Mouse (Mus musculus): Measurements from ENCODE around the gene Vax2.

The Vax2 gene

DNA sequence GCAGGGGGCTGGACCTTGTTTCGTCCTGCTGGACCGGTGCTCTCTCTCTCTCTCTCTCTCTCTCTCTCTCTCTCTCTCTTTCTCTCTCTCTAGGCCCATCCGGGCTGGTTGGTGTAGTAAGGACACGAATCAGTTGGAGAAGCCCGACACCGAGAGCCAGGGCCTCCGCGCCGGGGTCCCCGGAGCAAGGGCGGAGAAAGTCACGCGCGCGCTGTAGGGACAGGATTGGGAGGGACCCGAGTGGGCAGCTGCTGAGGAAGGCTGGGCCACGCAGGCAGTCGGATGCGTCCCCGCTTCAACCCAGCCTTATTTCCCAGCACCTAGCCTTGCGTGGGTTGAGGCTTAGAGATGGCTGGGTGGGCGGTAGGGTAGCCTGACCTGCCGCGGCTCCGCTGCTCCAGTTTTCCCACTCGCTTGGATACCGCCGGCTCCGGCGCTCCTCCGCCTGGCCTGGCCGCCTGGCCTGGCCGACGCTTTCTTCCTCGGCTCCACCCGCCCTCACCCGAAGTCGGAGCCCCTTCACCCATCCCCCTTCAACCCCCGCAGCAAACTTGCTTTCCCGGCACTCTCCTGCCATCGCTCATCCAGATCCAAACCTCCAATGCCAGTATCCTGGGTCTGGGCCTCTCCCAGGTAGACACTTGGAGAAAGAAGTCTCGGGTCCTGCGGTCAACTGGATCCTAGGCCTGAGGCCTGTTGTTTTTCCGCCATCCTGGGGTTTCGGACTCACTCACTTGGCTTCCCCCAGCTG, 836 bp downstream of the Vax2 start:
- no peak for DNase-seq (ENCODE audit: low spot score in 2 of 2)

- no peak for DNase-seq (ENCODE audit: low spot score in 2 of 2)
Measured at GRCm38 (mm10) chr6:83713271-83714136, 2.4 kb downstream of the Vax2 start.

DNA sequence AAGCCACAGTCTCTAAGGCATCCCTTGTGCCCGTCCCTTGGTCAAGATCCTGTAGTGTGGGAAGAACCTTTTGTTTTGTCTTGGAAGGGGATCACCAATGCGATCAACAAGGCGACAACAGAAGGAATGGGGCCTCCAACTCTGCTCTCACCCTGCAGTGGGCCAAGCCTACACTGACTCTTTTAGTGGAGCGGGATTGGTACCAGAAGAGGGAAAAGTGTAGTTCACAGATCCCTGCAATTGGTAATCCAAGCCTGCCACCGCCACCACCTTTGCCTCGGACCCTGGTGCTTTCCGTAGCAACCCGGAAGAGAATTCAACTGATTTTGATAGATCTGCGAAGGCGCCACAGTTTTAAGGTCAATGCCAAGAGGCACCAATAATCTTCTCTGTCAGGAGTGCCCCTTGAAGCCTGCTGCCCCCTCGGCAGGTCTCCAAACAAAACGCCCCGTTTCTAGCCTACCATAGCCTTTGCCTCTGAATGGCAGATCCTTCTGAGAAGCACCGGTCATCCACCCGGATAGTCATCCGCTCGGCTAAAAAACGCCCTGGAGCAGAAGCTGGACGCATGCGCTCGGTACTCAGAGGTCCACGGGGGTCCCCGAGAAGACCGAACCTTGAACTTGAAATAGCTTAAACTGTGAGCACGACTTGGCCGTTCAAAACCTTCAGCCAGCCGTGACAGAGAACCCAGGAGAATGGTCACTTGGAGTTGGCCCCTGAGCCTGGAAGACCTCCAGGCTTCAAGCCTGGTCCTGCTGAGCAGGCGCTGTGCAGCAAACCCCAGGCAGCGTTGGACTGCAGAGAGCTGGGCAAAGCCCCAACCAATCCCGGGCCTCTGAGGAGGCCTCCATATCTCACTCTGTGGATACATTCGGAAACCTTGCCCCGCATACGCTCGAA, 3.4 kb downstream of the Vax2 start:
- no peak for DNase-seq (ENCODE audit: low spot score in 2 of 2)

DNA sequence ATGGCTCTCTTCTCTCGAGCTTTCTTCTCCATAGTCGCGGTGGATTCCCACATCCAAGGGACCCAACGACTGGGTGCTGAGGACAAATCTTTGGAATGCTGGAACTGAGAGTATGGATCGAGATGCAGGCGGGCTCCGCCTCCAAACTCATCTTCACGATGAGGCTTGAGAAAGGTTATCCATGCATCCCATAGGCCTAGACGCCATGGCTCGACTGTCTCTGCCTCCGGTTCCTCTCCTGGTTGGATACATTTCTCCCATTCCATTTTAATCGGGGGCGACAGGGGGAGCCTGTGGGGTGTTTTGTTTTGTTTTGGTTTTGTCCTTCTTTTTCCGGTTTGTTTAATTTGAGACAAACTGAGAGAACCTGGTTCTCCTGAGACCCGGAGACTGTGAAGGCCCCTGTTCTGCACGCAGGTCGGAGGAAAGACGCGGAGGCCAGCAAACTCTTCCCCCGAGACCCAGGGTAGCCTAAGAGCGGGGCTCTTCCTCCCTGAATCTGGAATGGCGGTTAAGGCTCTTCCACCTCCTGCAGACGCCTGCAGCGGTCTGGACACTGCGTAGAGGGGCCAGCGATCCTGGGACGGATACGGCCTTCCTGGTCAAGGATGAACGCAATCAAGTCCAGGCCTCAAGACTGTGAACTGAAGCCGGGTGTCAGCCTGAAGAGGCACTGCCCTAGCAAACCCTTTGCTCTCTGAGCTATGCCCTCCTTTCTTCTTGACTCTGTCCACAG, 4.6 kb downstream of the Vax2 start:
- no peak for DNase-seq (ENCODE audit: low spot score in 2 of 2)

DNA sequence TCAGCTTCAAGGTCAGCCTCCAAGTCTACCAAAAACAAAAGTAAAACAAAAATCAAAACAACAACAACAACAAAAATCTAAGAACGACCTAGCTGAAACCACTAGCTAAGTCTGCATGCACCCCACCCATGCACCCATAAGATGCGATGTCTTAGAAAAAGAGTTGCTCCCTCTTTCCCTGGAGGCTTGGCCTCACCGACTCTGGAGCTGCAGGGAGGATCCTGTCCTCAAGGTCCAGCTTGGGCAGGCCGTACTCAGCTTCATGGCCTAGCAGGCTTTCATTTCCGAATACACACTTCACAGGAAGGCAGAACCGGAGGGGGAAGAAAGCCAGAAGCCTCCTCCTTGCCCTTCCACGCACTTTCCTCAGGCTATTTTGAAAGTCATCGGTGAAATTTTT, 6.0 kb downstream of the Vax2 start:
- no peak for DNase-seq (ENCODE audit: low spot score in 2 of 2)

DNA sequence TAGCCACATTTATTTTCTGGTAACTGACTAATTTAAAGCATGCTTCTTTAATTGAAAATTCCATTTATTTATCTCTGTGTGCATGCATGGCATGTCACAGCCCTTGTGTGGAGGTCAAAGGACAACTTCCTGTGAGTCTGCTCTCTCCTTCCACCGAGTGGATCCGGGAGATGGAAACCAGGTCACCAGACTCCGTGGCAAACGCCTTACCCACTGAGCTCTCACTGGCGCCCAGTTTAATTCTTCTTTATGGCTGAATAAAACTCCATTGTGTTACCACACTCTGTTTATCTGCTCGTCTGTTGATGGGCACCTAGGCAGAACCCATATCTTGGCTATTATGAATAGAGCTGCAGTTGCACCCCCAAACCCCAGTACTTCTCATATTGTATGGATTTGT, 11.5 kb downstream of the Vax2 start:
- no peak for DNase-seq (ENCODE audit: low spot score in 2 of 2)

DNA sequence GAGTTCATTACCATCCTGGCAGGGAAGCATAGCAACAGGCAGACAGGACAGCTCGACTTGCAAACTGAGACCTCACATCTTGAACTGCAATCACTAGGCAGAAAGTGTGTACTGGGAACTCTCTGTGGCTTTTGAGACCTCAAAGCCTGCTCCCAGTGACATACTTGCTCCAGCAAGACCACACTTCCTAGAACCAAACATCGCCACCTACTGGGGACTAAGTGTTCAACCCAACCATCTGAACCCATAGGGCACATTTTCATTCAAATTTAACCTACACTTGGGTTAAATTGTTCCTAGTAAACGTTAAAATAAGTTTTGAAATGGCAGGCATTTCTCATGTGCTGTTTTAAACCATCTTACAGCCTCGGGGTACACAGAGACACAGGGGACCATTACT, 16.1 kb downstream of the Vax2 start:
- DNase-seq (ENCODE audit: low spot score in 2 of 2), result no peak

DNA sequence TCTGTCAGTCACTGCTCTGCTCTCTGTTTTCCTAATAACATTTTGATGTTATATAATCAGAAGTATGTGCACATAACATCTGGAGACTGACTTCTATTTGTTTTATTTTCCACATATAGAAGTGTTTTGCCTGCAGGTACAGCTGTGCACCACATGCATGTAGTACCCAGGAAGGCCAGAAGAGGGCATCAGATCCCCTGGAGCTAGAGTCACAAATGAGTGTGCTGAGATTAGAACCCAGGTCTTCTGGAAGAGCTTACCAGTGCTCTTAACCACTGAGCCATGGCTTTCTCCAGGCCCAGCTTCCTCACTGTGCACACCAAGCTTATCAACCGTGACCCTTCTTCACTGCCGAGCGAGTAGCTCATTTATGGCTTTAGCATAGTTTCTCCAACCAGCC, 17.4 kb downstream of the Vax2 start:
- no peak for DNase-seq (ENCODE audit: low spot score in 2 of 2)

DNA sequence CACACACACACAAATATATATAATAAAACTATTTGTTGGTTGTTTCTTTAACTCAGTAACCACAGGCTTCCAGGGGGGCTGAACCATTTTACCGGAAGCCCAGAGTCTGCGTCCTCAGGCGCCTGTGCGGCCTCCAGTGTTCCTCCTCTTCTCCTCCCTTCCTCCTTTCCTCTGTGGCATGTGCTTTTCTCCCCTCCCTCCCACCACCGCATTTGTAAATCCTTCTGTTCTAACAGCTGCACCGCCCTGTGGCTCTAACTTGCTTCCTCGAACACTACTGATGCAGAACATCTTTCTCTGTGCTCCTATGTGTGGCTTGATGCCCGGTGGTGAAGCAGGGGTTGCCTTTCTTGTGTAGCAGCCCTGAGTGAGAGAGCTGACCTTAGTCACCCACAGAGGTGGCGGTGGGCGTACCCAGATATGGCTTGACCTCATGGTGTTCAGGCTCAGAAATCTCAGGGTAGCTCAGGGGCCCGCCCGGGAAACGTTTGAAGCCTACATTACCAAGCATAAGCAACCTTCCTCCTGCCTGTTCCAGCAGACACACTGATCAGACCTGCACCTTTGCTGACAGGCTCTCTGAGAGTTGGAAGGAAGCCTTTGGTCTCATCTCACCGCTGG, 18.4 kb downstream of the Vax2 start:
- no peak for DNase-seq (ENCODE audit: low spot score in 2 of 2)

DNA sequence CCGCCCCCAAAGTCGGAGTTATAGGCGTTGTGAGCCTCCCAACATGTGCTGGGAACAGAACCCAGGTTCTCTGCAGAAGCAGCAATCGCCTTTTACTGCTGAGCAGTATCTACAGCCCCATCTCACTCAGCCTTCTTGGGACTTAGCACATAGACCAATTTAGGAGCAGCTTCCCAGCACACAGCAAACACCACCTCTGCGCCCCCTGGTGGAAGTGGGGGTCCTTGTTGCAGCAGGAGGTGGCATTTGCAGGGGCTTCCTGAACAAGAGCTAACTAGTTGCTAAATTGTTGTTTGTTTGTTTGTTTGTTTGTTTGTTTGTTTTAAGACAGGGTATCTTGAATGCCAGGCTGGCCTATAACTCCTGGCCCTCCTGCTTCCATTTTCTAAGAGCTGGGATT, 20.1 kb downstream of the Vax2 start:
- DNase-seq (ENCODE audit: low spot score in 2 of 2), result peak in 1 of 2 experiments; percentile 43

DNA sequence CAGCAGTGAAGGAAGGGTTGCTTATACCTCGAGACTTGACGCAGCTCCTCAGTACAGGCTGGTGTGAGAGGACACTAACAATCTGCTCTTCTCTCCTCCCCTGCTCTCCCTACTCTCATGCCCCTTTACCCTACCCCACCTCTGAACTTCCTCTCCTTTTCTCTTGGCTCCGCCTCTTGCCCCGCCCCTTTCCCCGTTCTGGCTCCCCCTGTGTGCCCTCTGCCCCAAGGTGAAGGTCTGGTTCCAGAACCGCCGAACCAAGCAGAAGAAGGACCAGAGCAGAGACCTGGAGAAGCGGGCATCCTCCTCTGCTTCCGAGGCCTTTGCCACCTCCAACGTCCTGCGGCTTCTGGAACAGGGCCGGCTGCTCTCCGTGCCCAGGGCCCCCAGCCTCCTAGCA, 26.2 kb downstream of the Vax2 start:
- no peak for DNase-seq (ENCODE audit: low spot score in 2 of 2)

- no peak for DNase-seq (ENCODE audit: low spot score in 2 of 2)
Measured at GRCm38 (mm10) chr6:83738596-83738995, 27.5 kb downstream of the Vax2 start.

- no peak for DNase-seq (ENCODE audit: low spot score in 2 of 2)
Measured at GRCm38 (mm10) chr6:83742761-83743160, 31.7 kb downstream of the Vax2 start, which contains the start of gene Atp6v1b1. Gene Atp6v1b1, plus strand, starts transcription at chr6:83742990.

DNA sequence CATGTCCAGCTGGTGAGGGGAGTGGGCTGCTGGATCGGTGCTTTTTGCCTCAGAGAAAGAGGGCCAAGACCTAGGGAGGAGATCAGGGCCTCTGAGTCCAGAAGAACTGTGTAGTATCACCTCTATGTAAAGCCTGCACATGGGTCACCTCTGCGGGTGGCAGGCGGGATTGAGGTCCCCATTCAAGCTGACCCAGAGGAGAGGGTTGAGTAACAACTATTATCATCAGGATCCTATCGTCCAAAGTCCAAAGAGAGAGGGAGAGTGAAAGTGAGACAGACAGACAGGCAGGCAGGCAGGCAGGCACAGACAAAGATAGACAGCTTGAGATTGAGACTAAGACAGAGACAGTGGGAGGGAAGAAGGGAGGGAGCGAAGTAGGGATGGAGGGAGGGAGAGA, 32.1 kb downstream of the Vax2 start:
- DNase-seq (ENCODE audit: low spot score in 2 of 2), result no peak

GRCm38 (mm10) chr6:83744126-83744525, 33.1 kb downstream of the Vax2 start:
- DNase-seq (ENCODE audit: low spot score in 2 of 2), result no peak

DNA sequence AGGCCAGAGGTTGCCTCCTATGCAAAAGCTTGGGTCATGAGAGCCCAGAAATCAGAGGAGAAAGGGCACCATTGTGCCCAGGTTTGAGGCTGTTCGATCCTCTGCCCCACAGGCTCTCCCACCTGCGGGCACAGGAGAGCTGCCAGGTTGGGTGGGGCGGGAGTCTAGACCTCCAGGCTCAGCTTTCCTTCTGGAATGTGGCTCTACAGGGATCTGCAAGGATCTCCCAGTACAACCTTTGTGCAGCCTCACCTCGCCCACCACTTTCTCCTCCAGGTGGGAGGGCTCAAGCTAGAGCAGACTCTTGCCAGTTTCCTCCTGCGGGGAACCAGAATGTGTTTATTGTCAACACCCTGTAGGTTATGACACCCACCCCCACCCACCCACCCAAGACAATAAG, 33.5 kb downstream of the Vax2 start:
- no peak for DNase-seq (ENCODE audit: low spot score in 2 of 2)

DNA sequence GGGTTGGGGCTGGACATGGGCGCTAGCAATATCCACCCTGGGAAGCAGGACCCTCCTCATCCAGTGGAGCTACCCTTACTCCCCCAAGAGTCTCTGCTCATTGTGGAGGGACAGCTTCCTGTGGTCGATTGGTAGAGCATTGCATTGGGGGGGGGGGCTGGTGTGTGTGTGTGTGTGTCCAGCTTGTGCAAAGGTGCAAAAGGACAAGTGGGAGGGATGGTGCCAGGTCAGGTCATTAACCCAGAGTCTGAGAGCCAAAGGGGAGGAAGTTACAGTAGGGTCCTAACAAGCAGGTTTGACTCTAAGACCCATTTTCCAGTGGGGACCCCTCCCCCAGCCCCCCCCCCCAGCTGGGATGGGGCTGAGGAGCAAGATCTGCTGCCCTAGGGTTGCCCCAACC, 34.4 kb downstream of the Vax2 start:
- no peak for DNase-seq (ENCODE audit: low spot score in 2 of 2)

DNA sequence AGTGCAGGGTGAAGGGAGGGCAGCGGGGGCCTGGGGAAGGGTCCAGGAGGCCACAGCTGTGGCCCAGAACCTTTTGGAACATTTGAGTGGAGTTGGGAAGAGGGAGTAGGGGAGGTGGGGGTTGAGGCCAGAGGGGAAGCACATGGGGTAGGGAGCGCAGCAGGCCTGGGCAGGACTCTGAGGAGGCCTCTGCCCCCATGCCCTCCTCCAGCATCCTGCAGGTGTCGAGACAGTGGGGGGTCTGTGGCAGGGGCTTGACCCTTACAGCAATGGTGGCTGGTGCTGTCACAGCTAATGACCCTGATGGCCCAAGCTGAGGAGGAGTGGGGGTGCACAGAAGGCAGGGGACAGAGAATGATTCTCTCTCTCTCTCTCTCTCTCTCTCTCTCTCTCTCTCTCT, 38.2 kb downstream of the Vax2 start:
- no peak for DNase-seq (ENCODE audit: low spot score in 2 of 2)

GRCm38 (mm10) chr6:83750171-83750684, 39.2 kb downstream of the Vax2 start:
- peak in 1 of 2 experiments; percentile 26 for DNase-seq (ENCODE audit: low spot score in 2 of 2)

- DNase-seq (ENCODE audit: low spot score in 2 of 2), result no peak
Measured at GRCm38 (mm10) chr6:83756051-83756450, 45.0 kb downstream of the Vax2 start.

DNA sequence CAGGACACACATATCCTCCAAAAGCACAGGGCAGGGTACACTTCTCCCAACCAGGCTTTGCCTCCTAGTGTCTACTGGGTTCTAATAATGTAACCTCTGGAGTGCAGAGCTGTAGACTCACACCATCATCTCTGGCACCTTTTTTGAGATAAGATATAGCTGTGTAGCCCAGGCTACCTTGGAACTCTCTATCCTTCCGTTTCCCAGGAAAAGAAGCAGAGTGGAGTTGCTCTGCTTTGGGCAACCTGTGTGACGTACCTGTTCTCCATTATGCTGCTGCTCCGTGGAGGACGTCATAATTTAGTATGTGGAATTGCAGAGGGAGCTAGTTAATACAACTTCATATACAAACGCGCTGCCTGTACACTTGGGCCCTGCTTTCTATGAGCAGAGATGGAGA, 51.3 kb downstream of the Vax2 start, which contains the start of gene Ankrd53:
TSS of gene Ankrd53 (plus strand) at position 301 of the 400 bp plus-strand sequence.
- DNase-seq (ENCODE audit: low spot score in 2 of 2), result no peak
